Comparison of ENCODE assay signal across 24 mouse cellular contexts in the genomic region with DNA sequence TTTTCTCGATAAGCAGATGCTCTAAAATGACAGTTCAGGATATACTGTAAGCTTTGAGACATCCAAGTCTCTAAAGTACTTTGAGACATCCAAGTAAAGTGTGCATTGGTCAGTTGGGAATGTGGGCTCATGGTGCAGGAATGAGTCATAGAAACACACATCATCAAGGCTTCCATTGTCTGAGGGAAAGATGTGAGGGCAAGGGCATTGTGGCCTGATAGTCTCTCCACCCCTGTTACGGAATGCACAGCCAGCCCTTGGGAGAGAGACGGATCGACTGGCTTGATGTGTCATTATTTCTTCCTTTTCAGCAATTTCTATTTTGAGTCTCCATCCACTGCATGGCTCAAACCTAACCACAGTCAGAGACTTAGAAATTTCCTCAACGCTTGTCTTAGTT. TPM values are rescaled to one million over a fixed set of nuclear protein-coding genes. Genes with fewer than 3 reads are reported as not detected.
"Had no signal": no experiment of that assay in that cellular context is flagged by ENCODE, and none has a peak within 500 bp of the region (broad histone marks: within the 10 kb centered on the region; RNA-seq: fewer than 3 reads in every experiment).

No protein-coding gene starts in this region.

- DNase-seq: kidney, adult 9 months; kidney, postnatal 14 days; kidney, postnatal 4 days; left cerebral cortex, postnatal 4 days; liver, postnatal 0 days; lung, embryonic 14.5 days; lung, postnatal 10 days; lung, postnatal 36 days; midbrain, embryonic 14.5 days; right cerebral cortex, adult 18-20 months; right cerebral cortex, postnatal 14 days; right cerebral cortex, postnatal 4 days; thymus, adult 18-20 months; thymus, postnatal 4 days had no signal

- H3K4me3 ChIP-seq: limb, embryonic 12.5 days; limb, embryonic 15.5 days; neural tube, embryonic 12.5 days; neural tube, embryonic 15.5 days had no signal

- ATAC-seq: liver, postnatal 0 days had no signal

- H3K4me1 ChIP-seq: limb, embryonic 12.5 days; limb, embryonic 15.5 days; neural tube, embryonic 12.5 days; neural tube, embryonic 15.5 days had no signal

- H3K27ac ChIP-seq: limb, embryonic 12.5 days; limb, embryonic 15.5 days; liver, embryonic 14.5 days; neural tube, embryonic 12.5 days; neural tube, embryonic 15.5 days had no signal

RNA-seq across cellular contexts. Expression of gene Ibsp, which starts 47.2 kb away (rescaled TPM):
- total RNA-seq: megakaryocyte-erythroid progenitor cell, adult 5-6 weeks had no signal
- polyA plus RNA-seq: limb, embryonic 12.5 days; liver, embryonic 11.5 days; liver, postnatal 0 days; midbrain, embryonic 11.5 days; midbrain, embryonic 14.5 days; neural tube, embryonic 12.5 days had no signal

RNA-seq across cellular contexts. Expression of gene Dmp1, which starts 49.4 kb away (rescaled TPM):
- total RNA-seq: megakaryocyte-erythroid progenitor cell, adult 5-6 weeks; midbrain, postnatal 0 days had no signal
- polyA plus RNA-seq: liver, embryonic 14.5 days; liver, postnatal 0 days; testis, adult 2 months had no signal
